Mouse (Mus musculus) intestine, embryonic 15.5 days (tissue): ENCODE measurements at regions not wholly inside any gene's neighbourhood (a gene's known extent, or its start where the extent isn't known, plus 50 kb on each side); places are given as distances from the start of the nearest gene placed in this dataset.
"Not testable (repeated sequence)": the region's sequence is repeated elsewhere in the genome, so short reads cannot be mapped to it uniquely, and the experiment has no call there.

ENCODE experiments used
- ATAC-seq: fragments of 200-750 bp; cut with Nextera tagmentation; 2 replicates; pipeline ENCODE4 v1.8.0; 2017; ENCODE audit warnings: moderate TSS enrichment, moderate library complexity
- H3K27ac ChIP-seq: fragments of 300-500 bp; sonication (generic); 2 replicates; pipeline ENCODE4 v1.5.1; 2015; ENCODE audit warnings: mild to moderate bottlenecking, inconsistent platforms
- H3K27me3 ChIP-seq: fragments of 300-500 bp; sonication (generic); replicated peaks from 2 replicates; pipeline ENCODE4 v1.6.1; 2015; ENCODE audit warnings: inconsistent platforms
- H3K36me3 ChIP-seq: fragments of 300-500 bp; sonication (generic); 2 replicates; pipeline ENCODE4 v1.6.1; 2015; ENCODE audit warnings: inconsistent platforms
- H3K4me1 ChIP-seq: fragments of 300-500 bp; sonication (generic); replicated peaks from 2 replicates; pipeline ENCODE4 v1.6.1; 2015; ENCODE audit warnings: inconsistent platforms
- H3K4me2 ChIP-seq: fragments of 300-500 bp; sonication (generic); replicated peaks from 2 replicates; pipeline ENCODE4 v1.6.1; 2015; ENCODE audit warnings: mild to moderate bottlenecking, inconsistent platforms
- H3K4me3 ChIP-seq: fragments of 300-500 bp; sonication (generic); replicated peaks from 2 replicates; pipeline ENCODE4 v1.5.1; 2015; ENCODE audit warnings: inconsistent platforms
- H3K9ac ChIP-seq: fragments of 300-500 bp; sonication (generic); 2 replicates; pipeline ENCODE4 v1.6.1; 2015; ENCODE audit warnings: inconsistent platforms
- H3K9me3 ChIP-seq: fragments of 300-500 bp; sonication (generic); 2 replicates; pipeline ENCODE4 v1.6.1; 2016; ENCODE audit warnings: inconsistent platforms
- WGBS: fragments of 180-500 bp; shearing (Covaris S2); methylation state at CpG from one replicate; pipeline ENCODE4 v1.1.7; 2015; 5-methylcytosine and 5-hydroxymethylcytosine counted together

DNA sequence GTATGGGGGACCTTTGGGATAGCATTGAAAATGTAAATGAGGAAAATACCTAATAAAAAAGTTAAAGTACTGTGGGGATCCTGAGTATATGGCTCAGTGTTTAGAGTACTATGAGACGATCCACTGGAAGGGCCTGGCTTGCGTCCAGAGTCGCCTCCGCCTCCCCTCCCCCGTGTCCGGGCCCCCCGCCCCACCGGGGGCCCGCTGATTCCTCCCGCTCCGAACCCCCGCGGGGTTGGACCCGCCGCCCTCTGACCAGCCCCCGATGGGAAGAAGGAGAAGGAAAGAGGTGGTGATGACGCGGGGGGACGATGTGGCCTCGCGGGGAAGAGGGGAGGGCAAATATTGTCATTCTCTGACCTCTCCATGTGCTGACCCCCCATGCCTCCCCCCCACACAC, 234.0 kb upstream of the 9530002B09Rik start:
- not testable (repeated sequence) for H3K36me3 ChIP-seq, H3K4me1 ChIP-seq, H3K9me3 ChIP-seq, H3K9ac ChIP-seq, H3K4me3 ChIP-seq, H3K27ac ChIP-seq, H3K4me2 ChIP-seq, H3K27me3 ChIP-seq
- ATAC-seq, result peak; percentile 76
- WGBS, result no CpG with 5 or more reads among the region's 21 CpGs
